In genomic region chr1:182439546-182440222, GRCm38 (mm10) we compare ENCODE assay signal across 10 mouse cellular contexts. TPM values are rescaled to one million over a fixed set of nuclear protein-coding genes. Genes with fewer than 3 reads are reported as not detected.
DNase-seq lines count a peak whose midpoint lies in the region; ATAC-seq lines count a peak whose summit lies in the region.
"Had no signal": no experiment of that assay in that cellular context is flagged by ENCODE, and none has a peak within 500 bp of the region (broad histone marks: within the 10 kb centered on the region; RNA-seq: fewer than 3 reads in every experiment).

No protein-coding gene starts in this region.

- intact Hi-C loops in left cerebral cortex, postnatal 14 days (cut with DNase I), result no loop called here

- 93% methylated on average over 5 of the region's 5 CpGs for whole genome bisulfite sequencing in forebrain, embryonic 10.5 days

- no peaks in the 10 kb centered on the region for H3K27me3 ChIP-seq in forebrain, embryonic 10.5 days (ENCODE audit: poor library complexity, severe bottlenecking)
- H3K27me3 ChIP-seq: embryonic facial prominence, embryonic 12.5 days had no signal

- H3K27ac ChIP-seq in brown adipose tissue, adult 24 weeks (replicated peaks; ENCODE audit: low read depth, low read length), result peak overlapping the region; percentile 67
- no peak overlapping the region for H3K27ac ChIP-seq in forebrain, embryonic 10.5 days
- H3K27ac ChIP-seq: embryonic facial prominence, embryonic 12.5 days had no signal

- no peak overlapping the region for H3K4me3 ChIP-seq in brown adipose tissue, adult 24 weeks (ENCODE audit: insufficient read depth, low read depth, low read length)
- no peak overlapping the region for H3K4me3 ChIP-seq in forebrain, embryonic 10.5 days
- H3K4me3 ChIP-seq: embryonic facial prominence, embryonic 12.5 days had no signal

- H3K36me3 ChIP-seq in forebrain, embryonic 10.5 days (replicated peaks), result peaks cover 91% of the 10 kb centered on the region

- peaks cover 5% of the 10 kb centered on the region; the same call in 1 of the 2 replicates for H3K4me1 ChIP-seq in brown adipose tissue, adult 24 weeks (ENCODE audit: control insufficient read depth, insufficient read depth, insufficient read length, low read length)
- no peaks in the 10 kb centered on the region for H3K4me1 ChIP-seq in forebrain, embryonic 10.5 days
- H3K4me1 ChIP-seq: embryonic facial prominence, embryonic 12.5 days had no signal

- DNase-seq in left cerebral cortex, postnatal 14 days (ENCODE audit: low spot score in 2 of 2), result peak; percentile 45 to 62
- no peak for DNase-seq in left cerebral cortex, adult 9 months (ENCODE audit: low spot score in 2 of 2)
- peak; percentile 95 for DNase-seq in kidney, adult 18-20 months
- DNase-seq in lung, postnatal 10 days, result peak; percentile 89
- no peak for DNase-seq in embryo, embryonic 11 days
- DNase-seq in forebrain, embryonic 10.5 days (ENCODE audit: extremely low spot score, low spot score), result no peak

- no peaks in the 10 kb centered on the region for H3K9me3 ChIP-seq in forebrain, embryonic 10.5 days
- H3K9me3 ChIP-seq: embryonic facial prominence, embryonic 12.5 days; G1E had no signal

- ATAC-seq in erythroblast, adult 5-6 weeks (replicated peaks; ENCODE audit: low FRiP score, poor library complexity, severe bottlenecking), result no peak

RNA-seq across cellular contexts. Expression of gene Trp53bp2, which starts 30.7 kb away (rescaled TPM):
- 10 to 100 TPM; 18.7 to 19.0 TPM for total RNA-seq in left cerebral cortex, postnatal 14 days (2021)
- polyA plus RNA-seq in brown adipose tissue, adult 24 weeks (2012; ENCODE audit: insufficient read depth, insufficient read length, missing spikeins), result 7.6 and 7.7 TPM in 2 replicates
- 1.2 and 3.6 TPM in 2 replicates for total RNA-seq in erythroblast, adult 5-6 weeks (2015; ENCODE audit: low replicate concordance)
- 2.2 and 2.6 TPM in 2 replicates for total RNA-seq in erythroblast, adult 5-6 weeks (2017; ENCODE audit: low replicate concordance)
- polyA plus RNA-seq in forebrain, embryonic 10.5 days (2016; fragmentation: Nextera tagmentation; extraction: Ambion mirVana), result 23.8 and 28.5 TPM in 2 replicates

Comparison
In these comparisons a context has a peak if more than half of its experiments do, and no peak if none do; other contexts are left out.
1. DNase-seq: peak in left cerebral cortex, postnatal 14 days (2 of 2), kidney, adult 18-20 months (single experiment) and lung, postnatal 10 days (single experiment); none in left cerebral cortex, adult 9 months (0 of 2), embryo, embryonic 11 days (single experiment) and forebrain, embryonic 10.5 days (single experiment).
2. RNA of gene Trp53bp2, which starts 30.7 kb away (total RNA-seq): 18.7 to 19.0 TPM in left cerebral cortex, postnatal 14 days; 1.2 to 3.6 TPM in erythroblast, adult 5-6 weeks; every median in the first group is over 4 times any median in the second.